Mouse (Mus musculus) heart, adult 9 months (tissue): ENCODE measurements at regions not wholly inside any gene's neighbourhood (a gene's known extent, or its start where the extent isn't known, plus 50 kb on each side); places are given as distances from the start of the nearest gene placed in this dataset.

ENCODE experiments used
- DNase-seq, 2 experiments: peaks; one replicate each; pipeline ENCODE4 v3.0.0; 2022; ENCODE audit warnings: low spot score in 2 of 2

- DNase-seq = no peak
Observed at GRCm38 (mm10) chr1:34930571-34930970, 80.8 kb downstream of the Plekhb2 start.

GRCm38 (mm10) chr1:34943196-34943595 is 93.4 kb downstream of the Plekhb2 start:
- no peak for DNase-seq

DNA sequence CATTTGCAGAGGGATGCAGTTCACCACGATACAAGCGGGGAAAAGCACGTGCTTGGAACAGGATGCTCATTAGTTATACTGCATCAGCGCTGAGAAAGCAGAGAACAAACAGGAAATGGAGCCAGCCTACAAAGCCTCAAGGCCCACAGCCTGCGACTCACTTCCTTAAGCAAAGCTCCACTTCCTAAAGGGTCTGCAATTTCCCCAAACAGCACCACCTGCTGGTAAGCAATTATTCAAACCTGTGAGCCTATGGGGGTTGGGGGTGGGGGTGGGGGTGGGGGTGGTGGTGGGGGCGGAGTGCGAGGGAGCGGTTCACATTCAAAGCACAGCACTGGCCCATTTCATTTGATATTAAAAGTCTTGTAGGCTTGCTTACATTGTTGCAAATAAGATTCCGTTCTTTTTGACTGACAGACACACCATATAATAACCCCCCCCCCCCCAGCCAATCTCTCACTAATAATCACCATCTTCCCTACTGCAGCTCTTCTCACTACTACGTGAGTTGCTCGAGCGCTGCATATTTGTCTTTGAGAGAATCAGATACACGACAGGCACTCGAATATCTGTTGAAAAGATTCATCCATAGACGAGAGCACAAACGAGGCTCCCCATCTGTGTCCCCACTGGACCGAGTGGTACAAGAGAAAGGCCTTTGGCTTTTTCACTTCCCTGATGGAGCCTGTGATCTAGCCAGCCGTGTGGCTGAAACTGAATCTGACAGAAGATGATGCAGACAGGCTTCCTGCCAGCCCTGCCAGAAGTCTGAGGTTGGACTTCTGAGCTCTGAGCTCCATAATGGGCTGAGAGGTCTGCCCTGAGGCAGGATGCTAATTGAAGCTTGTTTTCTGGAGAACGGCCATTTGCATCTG is 112.1 kb downstream of the Plekhb2 start:
- DNase-seq = no peak

DNA sequence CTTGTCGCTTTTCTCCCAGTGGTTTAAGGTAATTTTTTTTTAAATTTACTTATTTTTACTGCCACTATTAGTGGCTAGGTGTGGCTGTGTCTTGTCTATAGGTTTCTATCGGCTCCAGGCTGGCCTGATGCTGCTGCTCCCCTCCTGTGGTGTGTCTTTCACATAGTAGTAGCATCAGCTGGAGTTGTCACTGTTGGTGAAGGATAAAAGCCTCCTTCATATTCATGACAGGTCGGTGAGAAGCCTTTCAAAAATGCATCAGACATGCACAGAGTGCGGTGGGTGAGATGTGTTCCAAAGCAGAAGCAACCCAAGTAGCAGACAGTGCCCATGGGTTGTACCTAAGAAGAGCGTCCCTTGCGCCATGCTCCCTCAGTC is 112.7 kb downstream of the Plekhb2 start:
- DNase-seq = no peak

DNA sequence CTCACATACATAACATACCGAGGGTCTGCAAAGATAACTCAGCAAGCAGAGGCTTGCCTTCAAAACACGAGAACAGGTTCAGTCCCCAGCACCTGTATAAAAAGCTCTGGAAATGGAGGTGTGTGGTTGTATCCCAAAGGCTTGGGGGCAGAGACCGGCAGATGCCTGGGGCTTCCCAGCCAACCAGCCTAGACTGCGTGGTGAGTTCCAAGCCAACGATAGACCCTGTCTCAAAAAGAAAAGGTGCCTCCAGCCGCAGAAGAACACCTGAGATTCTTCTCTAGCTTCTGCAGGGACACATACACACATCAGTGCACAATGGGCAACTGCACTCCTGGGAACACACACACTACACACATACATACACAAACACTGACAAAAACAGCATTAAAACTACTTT is 125.0 kb downstream of the Plekhb2 start:
- DNase-seq = no peak

GRCm38 (mm10) chr1:34978156-34978555 is 128.4 kb downstream of the Plekhb2 start:
- DNase-seq = no peak

GRCm38 (mm10) chr1:34979350-34979749 is 129.6 kb downstream of the Plekhb2 start:
- no peak for DNase-seq

DNA sequence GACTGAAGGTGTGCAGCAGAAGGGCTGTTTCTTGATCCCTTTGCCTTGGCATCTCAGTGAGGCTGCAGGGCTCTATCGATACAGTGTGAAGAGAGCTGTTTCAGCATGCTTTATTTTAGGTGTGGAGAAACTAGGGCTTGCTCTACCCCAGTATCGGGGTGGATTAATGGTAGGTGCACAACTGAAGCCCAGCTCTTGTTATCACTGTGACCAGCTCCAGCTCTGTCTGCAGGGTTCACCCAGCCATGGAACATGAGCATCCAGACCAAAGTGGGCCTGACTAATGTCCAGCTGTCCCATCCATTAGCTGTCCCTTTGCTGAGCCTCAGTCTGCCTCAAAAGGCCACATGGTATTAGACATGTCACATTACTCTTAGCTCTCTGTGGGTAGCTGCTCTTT is 132.2 kb downstream of the Plekhb2 start:
- DNase-seq = no peak

- DNase-seq = no peak
Observed at GRCm38 (mm10) chr1:34982966-34983365, 133.2 kb downstream of the Plekhb2 start.

DNA sequence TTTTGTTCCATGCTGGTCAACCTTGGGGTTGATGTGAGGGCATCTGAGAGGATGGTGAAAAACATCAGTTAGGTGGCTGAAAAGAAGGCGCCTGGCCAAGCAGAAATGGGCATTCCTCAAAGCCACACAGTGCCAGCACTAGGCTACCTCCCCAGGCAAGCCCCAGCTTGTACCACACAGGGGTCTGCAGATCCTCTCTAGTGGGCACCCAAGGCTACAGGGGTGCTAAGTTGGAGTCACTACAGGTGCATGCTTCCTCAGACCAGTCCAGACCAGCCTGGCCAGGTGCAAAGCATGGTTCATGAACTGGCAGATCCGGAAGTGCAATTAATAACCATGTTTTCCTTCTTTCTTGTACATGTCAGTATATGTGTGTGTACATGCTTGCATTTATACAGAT is 137.1 kb downstream of the Plekhb2 start:
- DNase-seq = no peak

GRCm38 (mm10) chr1:34987650-34988221 is 138.0 kb downstream of the Plekhb2 start:
- no peak for DNase-seq

DNA sequence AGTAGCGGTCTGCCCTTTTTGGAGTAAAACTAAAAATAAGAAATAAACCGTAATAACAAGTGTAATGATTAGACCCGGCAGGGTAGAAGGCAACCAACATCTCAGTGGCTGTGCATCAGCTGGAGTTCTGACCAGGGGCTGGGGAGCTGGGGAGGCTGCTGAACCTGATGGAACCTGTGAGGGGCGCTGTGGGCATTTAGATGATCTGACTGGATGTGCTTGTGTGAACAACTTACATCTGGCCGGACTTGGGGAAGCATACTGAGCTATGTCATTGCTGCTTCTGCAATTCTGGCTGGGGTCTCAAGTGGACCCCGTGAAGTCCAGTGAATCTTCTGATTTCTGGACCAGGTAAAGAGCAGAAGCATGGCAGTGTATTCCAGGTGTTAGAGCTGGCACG is 138.4 kb downstream of the Plekhb2 start:
- no peak for DNase-seq

GRCm38 (mm10) chr1:35000801-35001200 is 151.0 kb downstream of the Plekhb2 start:
- no peak for DNase-seq

DNA sequence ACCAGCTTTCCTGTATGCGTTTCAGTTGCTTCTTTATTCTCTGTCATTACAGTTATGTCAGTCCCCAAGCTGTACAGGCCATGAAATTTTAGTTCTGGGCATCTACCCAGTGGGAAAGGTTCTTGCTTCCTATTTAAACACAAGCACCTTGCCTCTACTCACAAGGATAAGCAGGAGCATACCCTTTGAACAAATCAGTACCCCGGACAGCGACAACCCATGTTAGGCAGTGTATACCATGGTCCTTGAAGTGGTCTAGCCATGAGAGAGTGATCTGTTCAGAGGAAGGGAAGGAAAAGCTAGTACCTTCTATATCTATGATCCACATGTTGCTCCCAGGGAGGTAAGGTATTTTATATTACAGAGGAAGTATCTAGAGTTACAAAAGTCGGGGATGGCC is 167.7 kb downstream of the Plekhb2 start:
- DNase-seq = no peak

DNA sequence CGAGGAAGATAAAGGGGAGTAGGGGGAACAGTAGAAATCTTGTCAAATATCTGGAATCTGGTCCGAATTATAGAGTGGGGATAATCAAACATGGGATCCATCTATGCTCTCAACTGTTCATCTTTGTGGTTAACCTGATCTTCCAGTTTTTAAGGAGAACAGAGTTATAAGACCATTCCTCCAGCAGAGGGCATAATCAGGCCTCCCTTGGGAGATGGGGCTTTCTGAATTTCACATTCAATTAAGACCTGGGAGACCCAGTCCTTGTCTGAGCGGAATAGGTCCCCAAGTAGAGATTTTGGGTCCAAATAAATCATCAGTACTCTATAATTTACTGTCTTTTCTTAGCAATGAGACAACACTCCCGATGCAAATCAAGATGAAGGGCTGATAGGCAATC is 182.8 kb downstream of the Plekhb2 start:
- DNase-seq = no peak

DNA sequence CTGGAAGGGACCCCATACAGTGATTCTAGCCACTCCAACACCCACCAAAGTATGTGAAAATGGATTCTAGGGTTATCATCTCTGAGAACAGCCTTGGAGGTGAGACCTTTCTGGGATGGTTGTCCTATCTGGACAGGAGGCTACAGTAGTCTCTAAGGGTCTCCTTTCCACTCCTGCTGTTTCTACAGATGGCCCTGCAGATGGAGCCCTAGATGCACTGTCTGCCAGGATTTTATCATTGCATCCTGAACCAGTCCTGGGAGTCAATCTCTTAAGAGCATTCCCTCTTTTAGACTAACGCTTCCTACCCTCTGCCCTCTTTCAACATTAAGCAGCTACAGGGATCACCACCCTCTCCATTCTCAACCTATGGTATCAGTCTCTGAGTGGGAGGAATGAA is 223.0 kb downstream of the Plekhb2 start:
- DNase-seq = no peak

DNA sequence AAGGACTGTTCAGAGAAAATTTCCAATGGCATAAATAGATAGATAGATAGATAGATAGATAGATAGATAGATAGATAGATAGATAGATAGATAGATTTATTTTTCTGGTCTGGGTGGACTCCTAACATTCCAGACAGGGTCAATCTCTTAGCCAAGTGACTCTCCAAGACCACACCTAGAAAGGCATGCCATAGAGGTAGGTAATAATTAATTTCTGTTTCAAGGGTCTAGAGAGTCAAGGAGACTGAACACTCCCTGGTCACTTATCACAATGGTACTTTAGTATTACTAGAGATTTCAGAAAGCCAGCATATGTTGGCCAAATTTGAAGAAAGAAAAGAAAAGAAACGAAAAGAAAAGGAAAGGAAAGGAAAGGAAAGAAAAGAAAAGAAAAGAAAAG is 245.1 kb downstream of the Plekhb2 start:
- no peak for DNase-seq

DNA sequence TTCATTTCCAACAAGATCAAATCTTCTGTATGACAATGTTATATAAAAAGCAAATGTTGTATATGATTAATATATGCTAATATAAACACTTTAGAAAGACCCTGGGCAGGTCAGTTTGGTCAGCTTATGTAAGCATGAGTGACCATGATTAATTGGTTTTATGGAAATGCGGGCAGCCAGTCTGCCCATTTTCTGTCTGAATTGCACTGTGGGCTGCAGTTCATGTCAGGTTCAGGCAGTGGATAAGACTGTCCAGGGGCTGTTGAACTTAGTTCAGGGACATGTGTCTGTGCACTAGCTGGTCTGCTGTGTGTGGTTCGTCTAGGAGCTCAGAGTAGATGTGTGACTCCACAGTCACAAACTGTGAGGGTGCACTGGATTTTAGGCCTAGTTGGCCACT is 246.0 kb downstream of the Plekhb2 start:
- DNase-seq = no peak

- DNase-seq = no peak
Observed at GRCm38 (mm10) chr1:35106665-35107064, 256.9 kb downstream of the Plekhb2 start.

DNA sequence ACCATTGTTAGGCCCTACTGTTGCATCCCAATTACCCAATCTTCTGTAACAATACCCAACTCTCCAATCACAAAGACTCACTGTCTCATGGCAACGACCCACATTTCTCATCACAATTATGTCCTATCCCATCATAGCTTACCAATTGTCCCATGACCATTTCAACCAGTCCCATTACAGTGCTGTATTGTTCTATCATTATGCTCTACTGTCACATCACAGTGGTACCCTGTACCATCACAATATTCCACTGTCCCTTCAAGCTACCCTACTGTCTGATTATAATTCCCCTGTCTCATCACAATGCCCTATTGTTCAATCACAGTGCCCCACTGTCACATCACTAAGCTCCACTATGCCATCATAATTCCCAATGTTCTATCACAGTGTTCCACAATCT is 260.0 kb downstream of the Plekhb2 start:
- DNase-seq = no peak

GRCm38 (mm10) chr1:35115521-35115920 is 265.7 kb downstream of the Plekhb2 start:
- DNase-seq = no peak

DNA sequence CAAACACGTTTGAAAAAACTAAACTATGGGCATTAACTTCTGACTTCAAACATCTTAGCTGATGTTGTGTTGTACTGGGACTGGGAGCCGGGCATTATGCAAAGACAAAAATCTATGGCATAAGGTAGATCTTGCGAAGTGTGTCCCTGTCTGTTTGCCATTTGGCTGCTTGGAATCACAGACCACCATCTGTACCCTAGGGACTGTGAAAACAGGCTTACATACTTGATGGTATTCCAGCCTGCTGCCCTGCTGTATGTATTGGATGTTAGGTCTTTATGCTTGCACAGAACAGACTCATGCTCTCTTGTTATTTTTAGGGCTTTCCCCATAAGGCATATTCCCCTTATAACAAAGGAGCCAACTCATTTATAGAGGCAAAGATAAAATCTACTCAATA is 288.1 kb downstream of the Plekhb2 start:
- no peak for DNase-seq

GRCm38 (mm10) chr1:35149036-35149435 is 299.3 kb downstream of the Plekhb2 start:
- DNase-seq = no peak

GRCm38 (mm10) chr1:35162506-35162905 is 312.7 kb downstream of the Plekhb2 start:
- no peak for DNase-seq
